Mouse (Mus musculus) liver, embryonic 13.5 days (tissue): ENCODE results near the gene Rps7. TPM values are rescaled to one million over a fixed set of nuclear protein-coding genes. Genes with fewer than 3 reads are reported as not detected.

Source experiments
- ATAC-seq: fragments of 200-750 bp; cut with Nextera tagmentation; 2 replicates; pipeline ENCODE4 v1.8.0; 2017; ENCODE audit warnings: low read depth, mild to moderate bottlenecking, moderate number of reproducible peaks, moderate library complexity
- DNase-seq: peaks from one replicate; pipeline ENCODE4 v3.0.0; 2022
- H3K27ac ChIP-seq: fragments of 300-500 bp; sonication (generic); 2 replicates; pipeline ENCODE4 v1.5.1; 2015; ENCODE audit warnings: moderate library complexity, mild to moderate bottlenecking, inconsistent platforms
- H3K27me3 ChIP-seq: fragments of 300-500 bp; sonication (generic); 2 replicates; pipeline ENCODE4 v1.6.1; 2015; ENCODE audit warnings: mild to moderate bottlenecking, inconsistent platforms
- H3K36me3 ChIP-seq: fragments of 300-500 bp; sonication (generic); 2 replicates; pipeline ENCODE4 v1.6.1; 2015; ENCODE audit warnings: mild to moderate bottlenecking, inconsistent platforms
- H3K4me1 ChIP-seq: fragments of 300-500 bp; sonication (generic); replicated peaks from 2 replicates; pipeline ENCODE4 v1.6.1; 2015; ENCODE audit warnings: inconsistent platforms
- H3K4me2 ChIP-seq: fragments of 300-500 bp; sonication (generic); 2 replicates; pipeline ENCODE4 v1.6.1; 2015; ENCODE audit warnings: inconsistent platforms, mild to moderate bottlenecking, moderate library complexity
- H3K4me3 ChIP-seq: fragments of 300-500 bp; sonication (generic); replicated peaks from 2 replicates; pipeline ENCODE4 v1.5.1; 2015; ENCODE audit warnings: mild to moderate bottlenecking, inconsistent platforms
- H3K9ac ChIP-seq: fragments of 300-500 bp; sonication (generic); 2 replicates; pipeline ENCODE4 v1.6.1; 2015; ENCODE audit warnings: mild to moderate bottlenecking, inconsistent platforms
- H3K9me3 ChIP-seq: fragments of 300-500 bp; sonication (generic); replicated peaks from 2 replicates; pipeline ENCODE4 v1.6.1; 2016; ENCODE audit warnings: inconsistent platforms
- WGBS: fragments of 180-500 bp; shearing (Covaris S2); methylation state at CpG from one replicate; pipeline ENCODE4 v1.1.7; 2015; ENCODE audit not compliant: insufficient replicate concordance; 5-methylcytosine and 5-hydroxymethylcytosine counted together
- polyA plus RNA-seq: library from polyadenylated mRNA; unstranded; fragments of >200 nt; fragmentation: Nextera tagmentation; extraction: Ambion mirVana; gene quantifications from 2 replicates; pipeline ENCODE4 v1.2.1, GENCODE M21; 2015

The Rps7 gene
- 588 and 611 TPM in 2 replicates for polyA plus RNA-seq

GRCm38 (mm10) chr12:28635535-28636476 lies at the start of gene Rps7:
TSS of gene Rps7 (minus strand) at chr12:28635953.
- no peaks in the 10 kb centered on the region for H3K9me3 ChIP-seq
- 2% methylated on average over 69 of the region's 69 CpGs for WGBS
- H3K4me2 ChIP-seq: peak within 1 kb of the TSS; percentile 76
- H3K4me1 ChIP-seq: peaks cover 48% of the 10 kb centered on the region
- DNase-seq: peak; percentile 85
- H3K27ac ChIP-seq: peak within 1 kb of the TSS; percentile 81
- no peaks in the 10 kb centered on the region for H3K27me3 ChIP-seq
- peak within 1 kb of the TSS; percentile 91 for H3K4me3 ChIP-seq
- peak within 1 kb of the TSS; percentile 98 for H3K9ac ChIP-seq
- H3K36me3 ChIP-seq: peaks cover 41% of the 10 kb centered on the region
- peak; percentile 94 for ATAC-seq

DNA sequence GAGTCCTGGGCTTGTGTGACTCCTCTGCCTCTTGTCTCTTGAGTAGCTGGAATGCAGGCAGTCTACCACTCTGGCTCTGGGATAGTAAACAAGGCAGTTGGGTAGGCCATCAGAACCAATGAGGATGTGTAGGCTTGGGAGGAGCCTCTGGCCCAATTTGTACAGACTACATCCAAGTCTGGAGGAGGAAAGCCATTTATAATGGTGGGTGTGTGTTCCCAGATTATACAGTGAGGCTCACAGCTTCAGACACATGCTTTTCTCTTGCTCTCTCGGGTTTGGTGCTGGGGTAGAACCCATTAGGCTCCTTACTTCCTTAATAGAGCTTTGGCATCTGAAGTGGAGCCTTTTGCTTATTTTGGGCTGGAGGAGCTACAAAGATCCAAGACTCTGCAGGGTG lies 48.9 kb upstream of the Rps7 start:
- 83% methylated on average over 1 of the region's 1 CpGs for WGBS
- H3K36me3 ChIP-seq: peaks cover 48% of the 10 kb centered on the region

GRCm38 (mm10) chr12:28675925-28676209 lies 40.1 kb upstream of the Rps7 start:
- H3K27ac ChIP-seq: peak overlapping the region; percentile 75
- DNase-seq: no peak
- WGBS: 57% methylated on average over 5 of the region's 5 CpGs
- peak overlapping the region; percentile 72 for H3K4me3 ChIP-seq
- no peak for ATAC-seq
- H3K9ac ChIP-seq: peak overlapping the region; percentile 77
- H3K4me2 ChIP-seq: peak overlapping the region; percentile 84
- H3K9me3 ChIP-seq: no peaks in the 10 kb centered on the region
- H3K4me1 ChIP-seq: peaks cover 22% of the 10 kb centered on the region
- no peaks in the 10 kb centered on the region for H3K27me3 ChIP-seq
- H3K36me3 ChIP-seq: peaks cover 32% of the 10 kb centered on the region

More for the DNA sequence above, 48.9 kb upstream of the Rps7 start:
- Histone ChIP-seq H3K4me2 (no peak overlapping the region), H3K4me1 (peaks cover 5% of the 10 kb centered on the region; the same call in 1 of the 2 replicates), H3K27me3 (no peaks in the 10 kb centered on the region), H3K9ac (no peak overlapping the region), H3K4me3 (no peak overlapping the region), H3K27ac (no peak overlapping the region), H3K9me3 (no peaks in the 10 kb centered on the region)
- ATAC-seq (no peak), DNase-seq (no peak)

DNA sequence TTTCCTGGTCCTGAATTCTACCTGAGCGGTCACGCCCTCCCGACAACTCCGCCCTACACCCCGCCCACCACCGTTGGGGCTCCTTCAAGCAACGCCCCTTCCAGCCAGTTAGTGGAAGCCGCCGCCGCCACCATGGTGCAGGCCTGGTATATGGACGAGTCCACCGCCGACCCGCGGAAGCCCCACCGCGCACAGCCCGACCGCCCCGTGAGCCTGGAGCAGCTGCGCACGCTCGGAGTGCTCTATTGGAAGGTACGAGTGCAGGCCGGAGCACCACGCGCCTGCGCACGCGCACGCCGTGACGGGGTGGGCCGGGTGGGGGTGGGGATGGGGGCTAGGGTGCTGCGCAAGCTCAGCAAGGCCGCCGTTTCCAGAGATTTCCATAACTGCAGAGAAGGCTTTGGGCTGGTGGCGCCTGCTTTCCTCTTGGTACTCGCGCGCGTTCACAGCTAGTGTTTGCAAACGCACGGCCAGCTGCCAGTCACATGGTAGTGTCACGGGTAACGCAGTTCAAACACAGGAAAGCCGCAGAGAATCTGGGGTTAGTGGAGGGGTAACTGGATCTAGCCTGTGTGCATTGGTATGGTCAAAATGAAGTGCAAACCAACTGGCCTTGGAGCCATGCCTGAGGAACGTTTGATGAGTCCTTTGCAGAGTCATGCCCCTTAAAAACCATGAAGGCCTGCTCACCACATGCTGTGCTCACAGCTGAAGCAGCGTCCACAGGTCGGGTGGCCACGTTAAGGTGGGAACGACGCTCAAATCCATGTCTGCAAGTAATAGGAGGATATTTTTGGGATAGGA lies 39.6 kb upstream of the Rps7 start, which contains the start of gene Adi1:
Adi1 (plus strand) TSS at position 111 of the 804 bp plus-strand sequence.
- WGBS: 3% methylated on average over 53 of the region's 53 CpGs
- Histone ChIP-seq H3K9me3 (no peaks in the 10 kb centered on the region), H3K4me2 (peak within 1 kb of the TSS; percentile 84), H3K27me3 (no peaks in the 10 kb centered on the region), H3K27ac (peak within 1 kb of the TSS; percentile 75), H3K36me3 (peaks cover 26% of the 10 kb centered on the region), H3K4me1 (peaks cover 22% of the 10 kb centered on the region), H3K9ac (peak within 1 kb of the TSS; percentile 77), H3K4me3 (peak within 1 kb of the TSS; percentile 72)
- DNase-seq (peak; percentile 26), ATAC-seq (peak; percentile 91)

- peaks cover 22% of the 10 kb centered on the region for H3K4me1 ChIP-seq
- peak overlapping the region; percentile 84 for H3K4me2 ChIP-seq
- ATAC-seq (no peak), DNase-seq (no peak)
- no peaks in the 10 kb centered on the region for H3K27me3 ChIP-seq
- H3K9me3 ChIP-seq: no peaks in the 10 kb centered on the region
- H3K27ac ChIP-seq: peak overlapping the region; percentile 75; the same call in 1 of the 2 replicates
- WGBS: 66% methylated on average over 10 of the region's 10 CpGs
- H3K36me3 ChIP-seq: peaks cover 17% of the 10 kb centered on the region
- peak overlapping the region; percentile 72; the same call in 1 of the 2 replicates for H3K4me3 ChIP-seq
- H3K9ac ChIP-seq: no peak overlapping the region
These were observed 38.4 kb upstream of the Rps7 start for GRCm38 (mm10) chr12:28674038-28674720.

DNA sequence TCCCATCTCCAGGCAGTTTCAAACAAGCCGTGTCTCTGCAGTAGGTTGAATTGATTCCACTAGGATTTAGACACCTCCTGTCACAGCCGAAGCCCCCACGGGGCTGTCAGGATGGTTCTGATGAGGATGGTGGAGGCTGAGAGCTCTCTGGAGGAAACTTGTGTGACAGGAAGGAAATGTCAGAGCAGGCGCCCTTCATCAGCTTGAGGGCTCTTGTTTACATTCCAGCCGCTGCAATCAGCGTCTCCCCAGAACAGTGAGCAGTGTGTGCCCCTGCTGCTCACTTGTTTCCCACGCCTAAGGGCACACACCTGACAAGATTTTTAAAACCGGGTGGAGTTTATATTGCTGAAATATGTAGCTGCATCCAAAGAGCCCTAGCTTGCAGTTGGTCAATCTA lies 31.5 kb upstream of the Rps7 start:
- Histone ChIP-seq H3K36me3 (no peaks in the 10 kb centered on the region), H3K9me3 (no peaks in the 10 kb centered on the region), H3K4me3 (no peak overlapping the region), H3K27ac (no peak overlapping the region), H3K4me1 (peaks cover 10% of the 10 kb centered on the region), H3K9ac (no peak overlapping the region), H3K27me3 (no peaks in the 10 kb centered on the region), H3K4me2 (no peak overlapping the region)
- no peak for DNase-seq
- WGBS: 19% methylated on average over 8 of the region's 8 CpGs
- ATAC-seq: no peak

DNA sequence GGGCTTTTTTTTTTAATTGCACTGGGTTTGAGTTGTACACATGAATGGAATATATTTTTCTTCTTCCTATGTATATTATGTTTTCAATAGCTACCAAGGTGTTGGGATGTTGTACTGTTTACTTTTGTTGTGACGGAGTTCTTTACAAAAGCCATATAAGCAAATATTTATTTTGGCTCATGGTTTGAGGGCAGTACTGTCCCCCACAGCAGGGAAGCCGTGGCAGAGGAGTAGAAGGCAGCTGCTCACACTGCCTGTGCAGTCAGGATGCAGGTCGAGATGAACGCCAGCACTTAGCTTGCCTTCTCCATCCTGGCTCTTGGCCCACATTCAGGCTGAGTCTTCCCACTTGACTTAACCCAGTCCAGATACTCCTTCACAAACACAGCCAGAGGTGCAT lies 31.0 kb upstream of the Rps7 start:
- H3K36me3 ChIP-seq: no peaks in the 10 kb centered on the region
- no peaks in the 10 kb centered on the region for H3K27me3 ChIP-seq
- DNase-seq (no peak), ATAC-seq (no peak)
- H3K4me2 ChIP-seq: no peak overlapping the region
- H3K4me3 ChIP-seq: no peak overlapping the region
- H3K4me1 ChIP-seq: peaks cover 10% of the 10 kb centered on the region
- no peak overlapping the region for H3K27ac ChIP-seq
- H3K9ac ChIP-seq: no peak overlapping the region
- 57% methylated on average over 4 of the region's 4 CpGs for WGBS
- H3K9me3 ChIP-seq: no peaks in the 10 kb centered on the region

DNA sequence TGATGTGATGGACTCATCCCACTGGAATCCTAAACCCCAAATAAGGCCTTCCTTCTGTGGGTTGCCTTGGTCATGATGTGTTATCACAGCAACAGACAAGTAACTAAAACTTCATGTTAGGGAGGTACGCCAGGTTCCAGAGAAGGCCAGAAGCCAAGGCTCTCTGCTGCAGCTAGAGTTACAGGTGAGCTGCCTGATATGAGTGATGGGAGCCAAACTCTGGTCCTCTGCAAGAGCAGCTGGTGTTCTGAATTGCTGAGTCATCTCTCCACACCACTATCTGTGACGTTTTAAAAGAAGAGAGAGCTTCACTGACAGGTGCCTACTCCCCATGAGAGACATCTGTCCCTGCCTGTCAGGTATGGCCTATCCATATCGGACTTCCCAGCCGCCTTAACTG lies 26.9 kb upstream of the Rps7 start:
- H3K4me1 ChIP-seq: peaks cover 8% of the 10 kb centered on the region
- no peak overlapping the region for H3K9ac ChIP-seq
- peaks cover 29% of the 10 kb centered on the region for H3K36me3 ChIP-seq
- H3K27ac ChIP-seq: no peak overlapping the region
- DNase-seq: no peak
- H3K4me2 ChIP-seq: no peak overlapping the region
- no peak for ATAC-seq
- 64% methylated on average over 4 of the region's 4 CpGs for WGBS
- H3K4me3 ChIP-seq: no peak overlapping the region
- H3K27me3 ChIP-seq: no peaks in the 10 kb centered on the region
- H3K9me3 ChIP-seq: no peaks in the 10 kb centered on the region

- Histone ChIP-seq H3K4me3 (peak within 1 kb of the TSS; percentile 90), H3K9ac (peak within 1 kb of the TSS; percentile 81), H3K4me1 (peaks cover 25% of the 10 kb centered on the region), H3K9me3 (no peaks in the 10 kb centered on the region), H3K27me3 (peaks cover 4% of the 10 kb centered on the region; the same call in 1 of the 2 replicates), H3K27ac (peak within 1 kb of the TSS; percentile 58), H3K4me2 (peak within 1 kb of the TSS; percentile 83), H3K36me3 (peaks cover 21% of the 10 kb centered on the region)
- WGBS: 2% methylated on average over 52 of the region's 52 CpGs
- DNase-seq: peak; percentile 84
- ATAC-seq: peak; percentile 92
These were observed 13.7 kb upstream of the Rps7 start, which contains the start of gene Rnaseh1 for GRCm38 (mm10) chr12:28649141-28650110. TSS of gene Rnaseh1 (plus strand) at chr12:28649602.

GRCm38 (mm10) chr12:28638778-28639177 lies 3.0 kb upstream of the Rps7 start:
- Histone ChIP-seq H3K27ac (no peak overlapping the region), H3K27me3 (peaks cover 6% of the 10 kb centered on the region; the same call in 1 of the 2 replicates), H3K4me1 (peaks cover 22% of the 10 kb centered on the region), H3K9ac (no peak overlapping the region), H3K9me3 (no peaks in the 10 kb centered on the region), H3K4me2 (no peak overlapping the region), H3K4me3 (no peak overlapping the region), H3K36me3 (peaks cover 11% of the 10 kb centered on the region)
- DNase-seq (no peak), ATAC-seq (no peak)
- WGBS: 43% methylated on average over 2 of the region's 2 CpGs
